Mouse (Mus musculus) ES-Bruce4 (cell line): ENCODE data around the gene Doc2g. TPM values are rescaled to one million over a fixed set of nuclear protein-coding genes. Genes with fewer than 3 reads are reported as not detected.
"Not testable (repeated sequence)": the region's sequence is repeated elsewhere in the genome, so short reads cannot be mapped to it uniquely, and the experiment has no call there.

Source experiments
- H3K27ac ChIP-seq: 2 replicates; pipeline ENCODE4 v1.5.1; 2012; ENCODE audit warnings: low read length, inconsistent platforms; ENCODE audit not compliant: insufficient read depth
- H3K27me3 ChIP-seq: 2 replicates; pipeline ENCODE4 v1.6.1; 2012; ENCODE audit warnings: mild to moderate bottlenecking, low read length, inconsistent platforms; ENCODE audit not compliant: control insufficient read depth, poor library complexity, insufficient read depth, severe bottlenecking
- H3K36me3 ChIP-seq: 2 replicates; pipeline ENCODE4 v1.6.1; 2012; ENCODE audit warnings: inconsistent platforms, mild to moderate bottlenecking, low read length, moderate library complexity; ENCODE audit not compliant: control insufficient read depth, poor library complexity, insufficient read depth, severe bottlenecking
- H3K4me1 ChIP-seq: one replicate; pipeline ENCODE4 v1.8.1; 2011; ENCODE audit warnings: low read length; ENCODE audit not compliant: control insufficient read depth, insufficient read depth
- H3K4me3 ChIP-seq: 2 replicates; pipeline ENCODE4 v1.5.1; 2011; ENCODE audit warnings: low read depth, mild to moderate bottlenecking, low read length
- H3K9ac ChIP-seq: 2 replicates; pipeline ENCODE4 v1.6.1; 2012; ENCODE audit warnings: low read depth, mild to moderate bottlenecking, inconsistent platforms; ENCODE audit not compliant: poor library complexity, severe bottlenecking
- H3K9me3 ChIP-seq: replicated peaks from 2 replicates; pipeline ENCODE4 v1.6.1; 2012; ENCODE audit warnings: mild to moderate bottlenecking, low read length, inconsistent platforms; ENCODE audit not compliant: control insufficient read depth, poor library complexity, insufficient read depth, severe bottlenecking
- CTCF ChIP-seq: IDR thresholded peaks from one replicate; pipeline ENCODE4 v1.8.1; 2011; ENCODE audit warnings: low read depth, low read length
- EP300 ChIP-seq: IDR thresholded peaks from 2 replicates; pipeline ENCODE4 v1.6.1; 2011; ENCODE audit warnings: low read depth, low read length; ENCODE audit not compliant: insufficient read depth
- POLR2A ChIP-seq: IDR thresholded peaks from one replicate; pipeline ENCODE4 v1.8.1; 2011; ENCODE audit warnings: low read length; ENCODE audit not compliant: insufficient read depth
- polyA plus RNA-seq: library from polyadenylated mRNA; stranded (reverse); fragments of >200 nt; gene quantifications from 2 replicates; pipeline ENCODE4 v1.2.4, GENCODE M21; 2011; ENCODE audit warnings: low read depth; ENCODE audit not compliant: missing spikeins, insufficient read depth, insufficient read length

The Doc2g gene
- polyA plus RNA-seq, 1 experiment: 3.6 TPM

DNA sequence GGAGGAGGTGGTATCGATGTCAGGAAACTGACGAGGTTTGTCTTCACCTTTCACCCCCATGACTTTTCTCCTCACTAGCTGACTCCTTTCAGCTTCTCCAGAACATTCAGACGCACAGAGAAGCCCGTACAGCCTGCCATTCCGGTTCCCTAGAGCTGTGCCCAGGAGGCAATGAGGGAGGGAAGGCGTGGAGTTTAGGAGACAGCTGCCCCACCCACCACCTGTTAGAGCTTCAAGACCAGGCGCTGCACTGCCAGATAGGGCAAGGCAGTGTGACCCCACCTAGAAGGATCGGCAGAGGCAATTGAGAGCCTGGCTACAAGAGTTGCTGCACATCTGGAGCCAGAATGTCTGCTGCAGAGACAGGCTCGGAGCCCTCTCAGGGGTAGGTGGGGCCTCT is 30.9 kb upstream of the Doc2g start, which contains the start of gene Aldh3b2:
Gene Aldh3b2 (plus strand): TSS at position 100 of the 400 bp plus-strand sequence.
- no peak within 1 kb of the TSS for H3K4me3 ChIP-seq
- no peak within 1 kb of the TSS for H3K27ac ChIP-seq
- H3K4me1 ChIP-seq: no peaks in the 10 kb centered on the region
- TF ChIP-seq CTCF: no peak
- TF ChIP-seq POLR2A: no peak
- TF ChIP-seq EP300: 0 out of 2 replicates have a peak, but pooled peaks have one; percentile 4
- no peaks in the 10 kb centered on the region for H3K9me3 ChIP-seq
- H3K9ac ChIP-seq: no peak within 1 kb of the TSS
- no peaks in the 10 kb centered on the region for H3K36me3 ChIP-seq
- no peaks in the 10 kb centered on the region for H3K27me3 ChIP-seq

DNA sequence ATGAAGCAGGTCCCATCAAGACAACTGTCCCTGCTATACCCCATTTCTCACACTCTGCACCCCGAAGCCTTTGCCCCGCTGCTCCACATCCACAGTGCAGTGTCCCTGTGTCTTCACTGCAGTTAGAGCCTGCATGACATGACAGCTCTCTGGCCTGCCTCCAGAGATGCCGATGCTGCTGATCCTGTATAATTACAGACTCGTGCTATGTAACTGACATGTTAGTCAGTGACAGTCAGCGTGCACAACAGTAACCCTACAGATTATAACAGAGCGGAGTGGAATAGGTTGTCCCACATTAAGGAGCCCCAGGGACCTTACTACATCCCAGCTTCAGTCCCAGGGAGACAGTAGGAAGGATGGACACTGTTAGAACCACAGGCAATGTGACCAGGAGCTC is 28.5 kb upstream of the Doc2g start:
- not testable (repeated sequence) for H3K9me3 ChIP-seq, H3K4me3 ChIP-seq, H3K4me1 ChIP-seq, H3K27me3 ChIP-seq, H3K9ac ChIP-seq, H3K27ac ChIP-seq, H3K36me3 ChIP-seq

- no peaks in the 10 kb centered on the region for H3K9me3 ChIP-seq
- no peaks in the 10 kb centered on the region for H3K27me3 ChIP-seq
- no peaks in the 10 kb centered on the region for H3K36me3 ChIP-seq
- TF ChIP-seq CTCF (no peak), EP300 (no peak), POLR2A (no peak)
- no peak overlapping the region for H3K4me3 ChIP-seq
- no peak overlapping the region for H3K9ac ChIP-seq
- no peak overlapping the region for H3K27ac ChIP-seq
- no peaks in the 10 kb centered on the region for H3K4me1 ChIP-seq
Measured at GRCm38 (mm10) chr19:3975866-3976265, 27.2 kb upstream of the Doc2g start.

GRCm38 (mm10) chr19:3980309-3980708 is 22.8 kb upstream of the Doc2g start:
- no peak overlapping the region for H3K9ac ChIP-seq
- H3K27ac ChIP-seq: no peak overlapping the region
- H3K27me3 ChIP-seq: no peaks in the 10 kb centered on the region
- peaks cover 2% of the 10 kb centered on the region for H3K4me1 ChIP-seq
- TF ChIP-seq CTCF: peak; percentile 51
- no peak for TF ChIP-seq EP300
- H3K36me3 ChIP-seq: no peaks in the 10 kb centered on the region
- H3K9me3 ChIP-seq: no peaks in the 10 kb centered on the region
- H3K4me3 ChIP-seq: no peak overlapping the region

GRCm38 (mm10) chr19:3980917-3981316 is 22.2 kb upstream of the Doc2g start:
- Histone ChIP-seq H3K27ac (no peak overlapping the region), H3K27me3 (no peaks in the 10 kb centered on the region), H3K4me1 (peaks cover 2% of the 10 kb centered on the region), H3K9ac (no peak overlapping the region), H3K36me3 (no peaks in the 10 kb centered on the region), H3K9me3 (no peaks in the 10 kb centered on the region), H3K4me3 (no peak overlapping the region)
- TF ChIP-seq EP300: no peak
- no peak for TF ChIP-seq CTCF
- no peak for TF ChIP-seq POLR2A

GRCm38 (mm10) chr19:3983527-3984200 is 19.4 kb upstream of the Doc2g start:
- Histone ChIP-seq H3K4me3 (no peak overlapping the region), H3K27ac (no peak overlapping the region), H3K27me3 (no peaks in the 10 kb centered on the region), H3K9ac (no peak overlapping the region), H3K4me1 (peaks cover 4% of the 10 kb centered on the region), H3K9me3 (no peaks in the 10 kb centered on the region), H3K36me3 (no peaks in the 10 kb centered on the region)
- TF ChIP-seq POLR2A (no peak), CTCF (no peak), EP300 (no peak)

- Histone ChIP-seq H3K9me3 (no peaks in the 10 kb centered on the region), H3K9ac (no peak overlapping the region), H3K36me3 (no peaks in the 10 kb centered on the region), H3K27me3 (no peaks in the 10 kb centered on the region), H3K4me3 (no peak overlapping the region), H3K4me1 (peaks cover 4% of the 10 kb centered on the region), H3K27ac (no peak overlapping the region)
- TF ChIP-seq EP300: no peak
- TF ChIP-seq POLR2A: no peak
- no peak for TF ChIP-seq CTCF
Measured at GRCm38 (mm10) chr19:3985261-3985681, 17.8 kb upstream of the Doc2g start.
